Mouse (Mus musculus) thymus, postnatal 14 days (tissue): ENCODE data around the gene Tns2.
A peak's percentile ranks its signal among the peaks of the same experiment; 100 is the strongest.

Experiments used
- DNase-seq: peaks from one replicate; pipeline ENCODE4 v3.0.0; 2021

Gene Tns2

GRCm38 (mm10) chr15:102110701-102111494 is 10.7 kb downstream of the Tns2 start:
- no peak for DNase-seq

DNA sequence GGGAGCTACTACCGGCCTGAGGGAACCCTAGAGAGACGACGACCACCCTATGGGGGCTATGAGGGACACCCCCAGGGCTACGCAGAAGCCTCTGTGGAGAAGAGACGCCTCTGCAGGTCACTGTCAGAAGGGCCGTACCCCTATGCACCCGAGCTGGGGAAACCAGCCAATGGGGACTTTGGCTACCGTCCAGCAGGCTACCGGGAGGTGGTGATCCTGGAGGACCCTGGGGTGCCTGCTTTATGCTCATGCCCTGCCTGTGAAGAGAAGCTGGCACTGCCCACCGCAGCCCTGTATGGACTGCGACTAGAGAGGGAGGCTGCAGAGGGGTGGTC is 11.2 kb downstream of the Tns2 start:
- no peak for DNase-seq

DNA sequence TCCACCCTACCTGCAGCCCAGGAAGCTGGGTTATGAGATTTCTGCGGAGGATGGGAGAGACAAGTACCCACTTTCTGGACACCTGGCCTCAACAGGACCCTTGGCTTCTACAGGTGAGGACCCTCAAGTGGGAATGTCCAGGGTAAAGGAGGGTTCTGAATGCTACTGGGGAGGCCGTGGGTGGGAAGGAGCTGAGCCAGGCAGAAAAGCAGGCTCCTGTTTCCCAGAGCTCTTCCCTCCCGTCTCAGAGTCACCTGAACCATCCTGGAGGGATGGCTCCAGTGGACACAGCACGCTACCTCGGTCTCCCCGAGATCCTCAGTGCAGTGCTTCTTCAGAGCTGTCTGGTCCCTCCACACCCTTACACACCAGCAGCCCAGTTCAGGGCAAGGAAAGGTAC is 12.0 kb downstream of the Tns2 start:
- no peak for DNase-seq

DNA sequence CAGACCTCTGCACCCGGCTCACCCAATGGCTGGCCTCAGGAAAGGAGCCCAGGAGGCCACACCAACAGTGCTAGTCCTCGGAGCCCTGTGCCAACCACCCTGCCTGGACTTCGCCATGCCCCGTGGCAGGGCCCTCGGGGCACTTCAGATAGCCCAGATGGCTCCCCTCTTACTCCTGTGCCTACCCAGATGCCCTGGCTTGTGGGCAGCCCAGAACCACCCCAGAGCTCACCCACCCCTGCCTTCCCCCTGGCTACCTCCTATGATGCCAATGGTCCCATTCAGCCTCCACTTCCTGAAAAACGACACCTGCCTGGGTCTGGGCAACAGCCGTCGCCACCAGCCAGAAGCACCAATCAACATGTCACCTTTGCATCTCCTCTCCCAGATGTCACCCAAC is 12.6 kb downstream of the Tns2 start:
- no peak for DNase-seq

- DNase-seq = no peak
These were observed 13.5 kb downstream of the Tns2 start for GRCm38 (mm10) chr15:102113674-102114073.

DNA sequence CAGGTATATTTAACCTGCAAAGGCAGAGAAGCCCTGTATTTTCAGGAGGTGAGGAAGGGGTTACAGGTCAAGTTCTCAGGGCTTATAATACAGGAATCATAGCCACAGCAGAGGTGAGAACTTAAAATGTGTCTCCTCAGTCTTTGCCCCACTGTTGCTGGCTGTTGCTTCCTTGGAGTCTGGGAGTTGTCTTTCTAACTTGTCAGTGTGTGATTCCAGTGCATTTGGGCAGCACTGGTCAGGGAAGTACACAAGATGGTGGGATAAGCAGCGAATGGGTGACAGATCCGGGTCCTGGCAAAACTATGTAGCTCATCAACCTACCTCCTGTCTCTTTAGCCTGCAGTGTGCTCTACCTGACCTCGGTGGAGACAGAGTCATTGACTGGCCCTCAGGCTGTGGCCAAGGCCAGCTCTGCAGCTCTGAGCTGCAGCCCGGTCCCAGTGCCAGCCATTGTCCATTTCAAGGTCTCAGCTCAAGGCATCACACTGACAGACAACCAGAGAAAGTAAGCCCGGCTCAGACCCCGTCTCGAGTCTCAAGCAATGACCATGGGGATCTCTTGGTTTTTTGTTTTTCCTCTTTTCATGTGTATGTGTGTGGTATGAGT is 14.5 kb downstream of the Tns2 start:
- no peak for DNase-seq

DNA sequence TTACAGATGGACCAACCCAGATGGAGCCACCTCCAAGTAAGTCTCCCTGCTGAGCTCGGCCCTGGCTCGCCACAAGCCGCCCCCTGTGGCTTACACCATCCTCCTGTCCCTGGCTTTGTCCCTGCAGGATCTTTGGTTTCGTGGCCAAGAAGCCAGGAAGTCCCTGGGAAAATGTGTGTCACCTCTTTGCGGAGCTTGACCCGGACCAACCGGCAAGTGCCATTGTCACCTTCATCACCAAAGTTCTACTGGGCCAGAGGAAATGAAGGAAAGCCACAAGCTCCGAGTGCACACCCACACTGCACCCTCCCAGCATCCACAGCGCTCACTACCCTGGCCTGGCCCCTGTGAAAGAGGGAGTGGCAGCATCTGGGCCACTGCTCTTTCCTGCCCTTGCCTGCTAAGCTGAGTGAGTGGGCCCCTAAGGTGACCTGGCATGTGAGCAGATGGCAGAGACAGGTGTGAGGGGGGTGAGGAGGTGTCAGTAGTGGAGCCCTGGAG is 15.6 kb downstream of the Tns2 start:
- DNase-seq = peak; percentile 40

DNA sequence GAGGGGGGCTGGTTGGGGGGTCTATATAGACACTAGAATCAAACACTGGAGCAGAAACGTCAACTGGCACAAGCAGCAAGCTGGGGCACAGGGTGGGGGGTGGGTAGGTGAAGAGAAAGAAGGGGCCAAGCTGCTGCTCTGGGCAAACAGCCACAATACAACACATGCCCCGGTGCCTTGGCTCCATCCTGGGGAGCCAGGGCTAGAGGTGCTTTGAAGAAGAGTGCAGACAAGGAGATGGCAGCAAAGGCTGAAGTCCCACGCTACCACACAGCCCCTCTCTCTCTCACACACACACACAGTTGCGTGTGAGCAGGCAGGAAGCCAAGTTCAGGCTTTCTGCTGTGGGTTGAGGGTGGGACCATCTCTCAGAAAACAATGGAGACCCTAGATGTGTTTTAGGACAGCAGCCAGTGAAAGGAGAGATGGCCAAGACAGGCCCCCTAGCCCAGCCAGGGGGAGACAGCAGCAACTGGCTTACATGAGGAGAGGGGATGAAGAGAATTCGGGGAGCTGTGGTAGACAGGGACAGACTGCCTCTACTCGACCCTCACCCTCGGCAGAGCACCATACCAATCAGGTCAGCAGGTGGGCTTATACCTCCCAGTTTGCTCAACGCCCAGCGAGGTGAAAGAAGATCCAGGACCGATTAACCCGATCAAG is 16.7 kb downstream of the Tns2 start:
- no peak for DNase-seq

DNA sequence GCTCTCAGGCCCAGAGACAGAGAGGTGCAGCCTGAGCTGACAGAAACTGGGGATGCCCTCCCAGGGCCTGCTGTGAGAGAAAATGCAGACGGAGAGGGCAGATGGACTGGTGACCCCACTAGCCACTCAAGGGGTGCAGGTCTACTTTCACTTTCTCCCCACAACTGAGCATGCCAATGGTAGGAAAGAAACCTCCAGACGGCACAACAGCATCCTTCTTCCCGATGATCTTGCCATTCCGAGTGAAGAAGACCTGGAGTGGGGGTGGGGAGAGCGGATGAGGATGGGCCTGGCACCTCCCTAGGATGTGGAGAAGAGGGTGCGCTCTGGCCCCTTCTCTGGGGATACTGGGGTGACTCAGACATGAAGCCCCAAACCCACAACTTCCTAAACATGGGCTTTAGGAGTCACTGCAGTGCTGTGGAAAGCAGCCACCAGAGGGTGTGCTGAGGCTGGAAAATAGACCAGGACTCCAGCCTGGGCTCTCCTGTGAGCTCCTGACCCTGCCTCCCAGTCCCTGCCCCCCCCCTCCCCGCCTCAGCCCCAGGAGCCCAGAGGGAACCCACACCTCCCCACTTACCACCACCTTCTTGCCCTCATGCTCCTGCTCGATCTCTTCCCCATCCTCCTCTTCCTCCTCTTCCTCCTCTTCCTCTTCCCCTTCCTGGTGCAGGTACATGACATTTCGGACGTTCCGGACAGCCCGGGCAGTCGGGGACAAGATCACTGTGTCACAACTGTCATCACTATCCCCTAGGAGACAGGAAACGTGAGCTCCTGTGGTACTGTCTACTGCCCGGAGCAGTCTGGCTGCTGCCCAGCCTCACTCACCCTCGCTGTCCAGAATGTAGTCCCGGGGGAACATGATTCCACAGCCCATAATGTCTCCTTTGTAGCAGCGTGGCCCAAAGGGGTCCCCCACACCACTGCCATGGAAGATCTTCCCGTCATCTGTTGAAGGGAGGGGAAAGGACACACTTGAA is 17.5 kb downstream of the Tns2 start:
- no peak for DNase-seq

DNA sequence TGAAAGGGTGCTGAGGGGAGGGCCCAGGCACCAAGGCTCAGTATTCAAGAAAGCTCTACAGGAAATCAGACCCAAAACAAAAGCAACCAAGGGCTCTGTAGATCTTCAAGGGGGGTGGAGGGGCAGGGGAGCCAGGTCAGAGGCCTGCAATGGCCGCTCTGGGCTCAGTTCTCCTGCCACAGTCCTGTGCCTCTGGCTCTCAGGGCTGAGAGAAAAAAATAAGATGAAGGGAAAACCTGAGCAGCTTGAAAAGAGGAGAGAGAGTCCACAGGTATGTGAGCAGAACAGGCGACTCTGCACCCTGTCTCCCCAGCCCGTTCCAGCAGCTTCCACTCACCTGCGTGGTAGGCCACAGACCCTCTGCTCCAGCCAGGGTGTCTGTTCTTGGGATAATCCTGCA is 18.4 kb downstream of the Tns2 start:
- no peak for DNase-seq

DNA sequence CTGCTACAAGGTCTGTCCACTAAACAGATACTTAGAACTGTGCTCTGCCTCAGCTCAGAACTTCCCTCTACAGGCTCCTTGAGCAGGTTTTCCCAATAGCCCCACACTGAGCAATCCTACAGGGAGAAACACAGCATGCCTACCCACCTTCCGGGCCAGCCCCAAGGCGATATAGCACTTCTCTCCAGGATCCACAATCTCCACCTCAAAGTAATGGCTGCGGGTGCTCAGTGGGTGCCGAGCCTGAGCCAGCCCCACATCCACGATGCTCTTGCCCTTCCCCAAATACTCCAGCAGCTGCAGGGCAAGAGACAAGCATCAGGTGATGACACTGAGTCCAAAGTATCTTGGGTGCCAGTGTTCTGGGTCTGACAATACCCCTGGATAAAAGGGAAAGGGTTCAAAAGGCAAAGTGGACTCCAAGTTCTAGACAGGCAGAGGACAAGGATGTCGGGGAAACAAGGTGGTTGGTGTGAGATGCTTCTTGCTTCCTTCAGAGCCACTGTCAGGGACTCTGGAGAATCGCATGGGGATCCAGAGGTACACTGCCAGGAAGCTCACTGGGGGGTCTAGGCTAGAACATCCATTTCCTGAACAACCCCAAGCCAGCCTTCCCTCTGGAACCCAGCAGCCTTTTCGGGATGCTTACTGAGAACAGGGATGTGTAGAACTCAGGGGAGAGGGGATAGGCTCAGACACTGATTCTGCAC is 19.1 kb downstream of the Tns2 start:
- no peak for DNase-seq

GRCm38 (mm10) chr15:102119831-102120170 is 19.6 kb downstream of the Tns2 start:
- no peak for DNase-seq

- DNase-seq = no peak
These were observed 20.3 kb downstream of the Tns2 start for GRCm38 (mm10) chr15:102120530-102120929.

GRCm38 (mm10) chr15:102126303-102126702 is 26.1 kb downstream of the Tns2 start:
- no peak for DNase-seq

GRCm38 (mm10) chr15:102133314-102133713 is 33.1 kb downstream of the Tns2 start:
- DNase-seq = no peak

- no peak for DNase-seq
These were observed 34.5 kb downstream of the Tns2 start for GRCm38 (mm10) chr15:102134709-102135108.

DNA sequence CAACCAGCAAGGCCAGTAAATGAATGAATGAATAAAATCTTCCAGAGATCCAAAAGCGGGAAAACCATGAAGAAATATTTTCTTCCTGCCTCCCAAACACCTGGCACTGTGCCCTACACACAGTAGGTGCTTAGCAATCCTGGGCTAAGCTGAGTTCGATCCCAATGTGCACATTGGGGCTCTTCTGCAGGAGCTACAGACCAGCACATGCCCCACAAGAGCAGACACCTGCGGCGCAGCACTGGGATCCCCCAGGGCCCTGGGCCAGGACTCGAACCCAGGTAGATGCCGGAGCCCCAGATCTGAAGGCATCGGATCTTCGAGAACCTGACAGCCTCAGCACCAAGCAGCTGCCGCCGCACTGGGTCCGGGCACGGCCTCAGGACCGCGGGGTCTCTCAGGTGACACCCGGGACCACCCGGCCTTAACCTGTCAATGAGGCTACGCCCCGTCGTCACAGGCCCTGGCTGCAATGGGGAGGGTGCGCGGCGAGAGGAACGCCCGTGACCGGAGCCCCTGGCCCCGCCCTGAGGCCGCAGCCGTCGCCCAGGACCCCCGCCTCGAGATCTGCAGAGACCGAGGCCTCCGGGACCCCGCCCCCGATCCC is 35.4 kb downstream of the Tns2 start:
- no peak for DNase-seq

DNA sequence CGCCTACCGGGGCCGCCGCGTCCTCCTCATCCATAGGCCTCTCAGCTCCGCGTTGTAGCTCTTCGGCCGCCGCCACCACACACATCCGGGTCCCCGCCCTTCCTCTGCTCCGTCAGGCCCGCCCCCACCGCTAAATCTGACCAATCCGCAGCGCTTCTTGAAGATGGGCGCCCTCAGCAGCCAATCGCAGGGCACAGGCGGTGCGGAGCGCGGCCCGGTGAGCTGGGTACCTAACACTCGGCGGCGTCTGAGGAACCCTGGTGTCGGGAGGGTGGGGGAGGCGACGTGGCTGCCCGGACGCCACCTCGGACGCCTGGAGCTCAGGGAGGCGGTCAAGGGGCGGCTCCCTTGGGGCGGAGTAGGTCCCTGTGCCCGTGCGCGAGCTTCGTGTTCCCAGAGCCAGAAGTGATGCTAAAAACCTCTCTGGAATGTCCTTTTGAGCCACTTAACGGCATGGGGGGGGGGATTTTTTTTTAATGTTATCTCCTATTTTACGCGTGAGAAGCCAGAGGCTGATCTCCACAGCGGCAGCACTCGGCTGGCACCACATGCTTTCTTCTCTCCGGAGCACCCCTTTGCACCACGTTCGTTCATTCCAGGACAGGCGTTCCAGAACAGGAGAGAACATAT is 36.0 kb downstream of the Tns2 start, which contains the start of gene Spryd3:
TSS of gene Spryd3 (minus strand) at position 106 of the 630 bp plus-strand sequence.
- peak; percentile 98 for DNase-seq

DNA sequence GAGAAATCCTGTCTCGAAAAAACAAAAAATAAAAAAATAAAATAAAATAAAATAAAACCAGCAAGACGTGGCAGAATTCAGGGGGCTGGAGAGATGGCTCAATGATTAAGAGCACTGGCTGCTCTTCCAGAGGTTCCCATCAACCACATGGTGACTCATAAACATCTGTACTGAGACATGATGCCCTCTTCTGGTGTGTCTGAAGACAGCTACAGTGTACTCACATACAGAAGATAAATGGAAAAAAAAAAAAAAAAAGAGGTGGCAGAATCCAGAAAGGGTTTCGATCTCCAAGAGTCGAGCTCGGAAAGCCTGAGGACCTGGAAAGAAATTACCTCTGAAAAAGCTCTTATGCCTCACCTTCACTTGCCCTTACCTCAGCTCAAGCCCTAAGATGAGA is 40.9 kb downstream of the Tns2 start:
- no peak for DNase-seq

- DNase-seq = no peak
These were observed 43.0 kb downstream of the Tns2 start for GRCm38 (mm10) chr15:102142914-102143912.
